Mouse (Mus musculus) kidney, adult 8-10 months (tissue): ENCODE results near the gene Satl1.

ENCODE experiments used
- DNase-seq, 2 experiments: peaks; one replicate each; pipeline ENCODE4 v3.0.0; 2022

The Satl1 gene

GRCm38 (mm10) chrX:112406679-112407078 is at the start of gene Satl1:
Gene Satl1, minus strand, starts transcription at chrX:112406779.
- no peak for DNase-seq

- DNase-seq: no peak
Measured at GRCm38 (mm10) chrX:112438064-112438463, 31.5 kb upstream of the Satl1 start.

GRCm38 (mm10) chrX:112437580-112437979 is 31.0 kb upstream of the Satl1 start:
- no peak for DNase-seq

GRCm38 (mm10) chrX:112422998-112423397 is 16.4 kb upstream of the Satl1 start:
- DNase-seq: peak; percentile 3 to 5

GRCm38 (mm10) chrX:112412309-112412708 is 5.7 kb upstream of the Satl1 start:
- no peak for DNase-seq

- peak; percentile 32 to 40 for DNase-seq
Measured at GRCm38 (mm10) chrX:112370577-112371410, 35.8 kb downstream of the Satl1 start.

- no peak for DNase-seq
Measured at GRCm38 (mm10) chrX:112368426-112368825, 38.2 kb downstream of the Satl1 start.

- peak; percentile 2 to 11 for DNase-seq
Measured at GRCm38 (mm10) chrX:112348395-112348791, 58.2 kb downstream of the Satl1 start.

- DNase-seq: no peak
Measured at GRCm38 (mm10) chrX:112347467-112348394, 58.8 kb downstream of the Satl1 start.

- DNase-seq: no peak
Measured at GRCm38 (mm10) chrX:112339486-112339885, 67.1 kb downstream of the Satl1 start.
